Mouse (Mus musculus) liver, adult 2 months (tissue): Measurements from ENCODE around the gene BC107364. TPM values are rescaled to one million over a fixed set of nuclear protein-coding genes. Genes with fewer than 3 reads are reported as not detected.

Experiments used
- DNase-seq: peaks from one replicate; pipeline ENCODE4 v3.0.0-alpha.2; 2011; ENCODE audit warnings: low read depth, low spot score; ENCODE audit errors: extremely low read depth
- H3K27ac ChIP-seq: fragments of 200-500 bp; replicated peaks from 2 replicates; pipeline ENCODE4 v1.5.1; 2012; ENCODE audit warnings: low read depth, mild to moderate bottlenecking, control low read depth, inconsistent platforms, low read length; ENCODE audit not compliant: insufficient read depth
- H3K27me3 ChIP-seq: fragments of 200-500 bp; 2 replicates; pipeline ENCODE4 v1.6.1; 2012; ENCODE audit warnings: mild to moderate bottlenecking, moderate library complexity, low read length, inconsistent platforms; ENCODE audit not compliant: control insufficient read depth, insufficient read depth
- H3K36me3 ChIP-seq: fragments of 200-500 bp; 2 replicates; pipeline ENCODE4 v1.6.1; 2012; ENCODE audit warnings: low read length, inconsistent platforms; ENCODE audit not compliant: control insufficient read depth, insufficient read depth
- H3K4me1 ChIP-seq: fragments of 200-500 bp; 2 replicates; pipeline ENCODE4 v1.6.1; 2011; ENCODE audit warnings: low read length; ENCODE audit not compliant: control insufficient read depth, insufficient read depth
- H3K4me3 ChIP-seq: fragments of 200-500 bp; 2 replicates; pipeline ENCODE4 v1.5.1; 2011; ENCODE audit warnings: low read depth, mild to moderate bottlenecking, control low read depth, low read length, moderate library complexity; ENCODE audit not compliant: insufficient read depth
- H3K79me2 ChIP-seq: fragments of 200-500 bp; 2 replicates; pipeline ENCODE4 v1.6.1; 2012; ENCODE audit warnings: inconsistent platforms, mild to moderate bottlenecking, low read length, moderate library complexity; ENCODE audit not compliant: control insufficient read depth, insufficient read depth
- H3K9ac ChIP-seq: fragments of 200-500 bp; 2 replicates; pipeline ENCODE4 v1.6.1; 2012; ENCODE audit warnings: low read depth, mild to moderate bottlenecking, control low read depth, inconsistent platforms, low read length
- CTCF ChIP-seq: fragments of 200-500 bp; IDR thresholded peaks from 2 replicates; pipeline ENCODE4 v1.5.1; 2011; ENCODE audit warnings: low read depth, low read length, control low read depth
- POLR2A ChIP-seq: fragments of 200-500 bp; IDR thresholded peaks from 2 replicates; pipeline ENCODE4 v1.6.1; 2011; ENCODE audit warnings: low read length, control low read depth; ENCODE audit not compliant: insufficient read depth; ENCODE audit errors: extremely low read depth
- WGBS: fragments of 180-500 bp; shearing (Covaris S2); methylation state at CpG from one replicate; pipeline ENCODE4 v1.1.7; 2018; 5-methylcytosine and 5-hydroxymethylcytosine counted together
- polyA plus RNA-seq: library from polyadenylated mRNA; depleted of rRNA; stranded (reverse); fragments of >200 nt; gene quantifications from 2 replicates; pipeline ENCODE4 v1.2.3, GENCODE M21; 2012
- total RNA-seq: library from RNA; depleted of rRNA; stranded (reverse); fragments of >200 nt; gene quantifications from 2 replicates; pipeline ENCODE4 v1.2.3, GENCODE M21; 2014

The BC107364 gene
- total and polyA plus RNA-seq, 2 experiments: not detected

GRCm38 (mm10) chr3:96405004-96405403 lies 47.1 kb downstream of the BC107364 start:
- Histone ChIP-seq H3K9ac (no peak overlapping the region), H3K4me1 (peaks cover 5% of the 10 kb centered on the region; the same call in 1 of the 2 replicates), H3K27ac (no peak overlapping the region), H3K79me2 (no peaks in the 10 kb centered on the region), H3K36me3 (no peaks in the 10 kb centered on the region), H3K27me3 (peaks cover 28% of the 10 kb centered on the region), H3K4me3 (no peak overlapping the region)
- WGBS: 29% methylated on average over 11 of the region's 11 CpGs
- TF ChIP-seq POLR2A (no peak), CTCF (no peak)
- no peak for DNase-seq

GRCm38 (mm10) chr3:96404450-96404849 lies 47.7 kb downstream of the BC107364 start:
- Histone ChIP-seq H3K4me3 (no peak overlapping the region), H3K79me2 (no peaks in the 10 kb centered on the region), H3K4me1 (peaks cover 1% of the 10 kb centered on the region; the same call in 1 of the 2 replicates), H3K9ac (no peak overlapping the region), H3K27me3 (peaks cover 28% of the 10 kb centered on the region), H3K36me3 (no peaks in the 10 kb centered on the region), H3K27ac (no peak overlapping the region)
- DNase-seq: no peak
- TF ChIP-seq CTCF (no peak), POLR2A (no peak)
- 7% methylated on average over 26 of the region's 26 CpGs for WGBS

GRCm38 (mm10) chr3:96403016-96403415 lies 49.1 kb downstream of the BC107364 start:
- DNase-seq: peak; percentile 22
- no peak overlapping the region for H3K9ac ChIP-seq
- H3K4me1 ChIP-seq: no peaks in the 10 kb centered on the region
- H3K27ac ChIP-seq: no peak overlapping the region
- H3K27me3 ChIP-seq: peaks cover 31% of the 10 kb centered on the region
- no peaks in the 10 kb centered on the region for H3K79me2 ChIP-seq
- TF ChIP-seq CTCF (0 out of 2 replicates have a peak, but pooled peaks have one; percentile 8), POLR2A (no peak)
- WGBS: 43% methylated on average over 1 of the region's 1 CpGs
- no peaks in the 10 kb centered on the region for H3K36me3 ChIP-seq
- H3K4me3 ChIP-seq: no peak overlapping the region

GRCm38 (mm10) chr3:96401832-96402501 lies 50.1 kb downstream of the BC107364 start:
- Histone ChIP-seq H3K4me1 (no peaks in the 10 kb centered on the region), H3K4me3 (no peak overlapping the region)
- 4% methylated on average over 41 of the region's 41 CpGs for WGBS

GRCm38 (mm10) chr3:96401474-96401831 lies 50.7 kb downstream of the BC107364 start:
- Histone ChIP-seq H3K36me3 (no peaks in the 10 kb centered on the region), H3K4me3 (no peak overlapping the region), H3K79me2 (no peaks in the 10 kb centered on the region), H3K9ac (no peak overlapping the region), H3K4me1 (no peaks in the 10 kb centered on the region), H3K27me3 (peaks cover 36% of the 10 kb centered on the region), H3K27ac (no peak overlapping the region)
- 8% methylated on average over 13 of the region's 13 CpGs for WGBS
- DNase-seq: no peak
- no peak for TF ChIP-seq POLR2A
- no peak for TF ChIP-seq CTCF

More at GRCm38 (mm10) chr3:96401832-96402501, 50.1 kb downstream of the BC107364 start:
- H3K79me2 ChIP-seq: no peaks in the 10 kb centered on the region
- TF ChIP-seq POLR2A (no peak), CTCF (peak; percentile 29; the same call in 1 of the 2 replicates)
- H3K27me3 ChIP-seq: peaks cover 35% of the 10 kb centered on the region
- H3K27ac ChIP-seq: no peak overlapping the region
- peak; percentile 54 for DNase-seq
- no peak overlapping the region for H3K9ac ChIP-seq
- no peaks in the 10 kb centered on the region for H3K36me3 ChIP-seq

GRCm38 (mm10) chr3:96398911-96399310 lies 53.2 kb downstream of the BC107364 start:
- Histone ChIP-seq H3K4me3 (no peak overlapping the region), H3K79me2 (no peaks in the 10 kb centered on the region), H3K36me3 (no peaks in the 10 kb centered on the region), H3K9ac (no peak overlapping the region), H3K27ac (no peak overlapping the region), H3K27me3 (peaks cover 28% of the 10 kb centered on the region), H3K4me1 (no peaks in the 10 kb centered on the region)
- DNase-seq: peak; percentile 11
- WGBS: 10% methylated on average over 5 of the region's 5 CpGs
- TF ChIP-seq CTCF: no peak
- no peak for TF ChIP-seq POLR2A
